Mouse (Mus musculus): Measurements from ENCODE around the gene Tle6.

Gene Tle6

DNA sequence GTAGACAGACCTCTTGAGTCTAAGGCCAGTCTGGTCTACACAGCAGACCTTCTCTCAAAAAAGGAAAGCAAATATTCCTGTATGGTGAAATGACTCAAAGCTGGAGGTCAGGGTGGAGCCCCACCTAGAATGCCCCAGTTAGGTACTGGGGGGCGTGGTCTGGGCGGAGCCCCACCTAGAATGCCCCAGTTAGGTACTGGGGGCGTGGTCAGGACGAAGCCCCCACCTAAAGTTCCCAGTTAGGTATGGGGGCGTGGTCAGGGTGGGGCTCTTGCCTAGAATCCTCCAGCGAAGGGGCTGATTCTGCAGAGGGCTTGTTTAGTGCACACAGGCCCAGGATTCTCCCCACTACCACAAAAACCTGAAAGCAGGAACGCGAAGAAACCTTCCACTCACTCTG is 22.6 kb upstream of the Tle6 start:
- DNase-seq (ENCODE audit: low spot score), result no peak

DNA sequence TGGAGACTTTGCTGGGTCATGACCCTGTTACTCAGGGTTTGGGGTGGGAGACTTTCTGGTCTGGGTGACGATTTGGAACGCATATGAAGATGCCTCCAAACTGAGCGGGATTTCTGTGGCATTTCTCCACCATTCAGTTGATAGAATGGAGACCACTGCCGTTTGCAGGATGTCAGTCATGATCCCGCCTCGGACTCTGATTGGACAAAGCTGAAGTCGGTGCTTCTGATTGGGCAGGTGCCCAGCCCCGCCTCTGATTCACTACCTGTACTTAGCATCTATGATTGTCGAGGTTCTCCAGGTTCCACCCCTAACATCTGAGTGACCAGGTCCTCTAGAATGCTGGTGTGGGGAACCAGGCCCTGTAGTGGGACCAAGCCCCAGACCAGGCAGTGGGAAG is 19.9 kb upstream of the Tle6 start:
- no peak for DNase-seq (ENCODE audit: low spot score)

DNA sequence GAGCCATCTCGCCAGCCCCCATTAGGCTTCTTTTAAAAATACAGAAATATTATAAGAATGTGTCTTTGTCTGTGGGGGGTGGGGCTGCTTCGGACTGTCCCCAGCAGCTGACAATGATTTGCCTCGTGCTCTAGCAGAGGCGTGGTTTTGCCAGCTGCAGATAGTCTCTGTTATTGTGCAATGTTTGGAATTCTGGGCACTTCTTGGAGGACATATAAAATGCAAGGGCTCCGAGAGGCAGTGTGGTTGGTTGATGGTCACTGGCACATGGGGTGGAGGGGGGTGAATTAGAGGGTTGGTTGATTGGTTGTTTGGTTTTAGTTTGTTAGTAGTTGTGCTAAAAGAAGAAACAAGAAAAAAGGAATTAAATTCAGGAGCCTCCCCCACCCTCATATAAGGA is 19.1 kb upstream of the Tle6 start:
- DNase-seq (ENCODE audit: low spot score), result no peak

DNA sequence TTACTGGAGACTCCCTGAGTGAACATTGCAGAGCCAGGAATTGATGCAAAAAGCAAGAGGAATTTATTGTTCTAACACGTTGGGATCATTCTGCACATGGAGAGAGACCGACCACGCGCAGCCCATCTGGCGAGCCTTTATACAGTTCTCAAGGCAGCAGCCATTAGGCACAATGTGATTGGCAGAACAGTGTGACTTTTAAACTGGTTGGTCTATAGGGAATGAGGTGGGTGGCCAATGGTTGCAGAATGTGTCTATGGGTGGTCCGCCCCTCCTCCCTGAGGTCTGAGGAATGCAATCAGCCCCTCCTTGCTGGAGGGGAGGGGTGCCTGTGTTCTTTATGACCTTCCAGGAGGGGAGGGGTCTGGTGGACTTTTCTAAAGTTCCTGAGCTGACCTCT is 14.6 kb upstream of the Tle6 start:
- no peak for DNase-seq (ENCODE audit: low spot score)

DNA sequence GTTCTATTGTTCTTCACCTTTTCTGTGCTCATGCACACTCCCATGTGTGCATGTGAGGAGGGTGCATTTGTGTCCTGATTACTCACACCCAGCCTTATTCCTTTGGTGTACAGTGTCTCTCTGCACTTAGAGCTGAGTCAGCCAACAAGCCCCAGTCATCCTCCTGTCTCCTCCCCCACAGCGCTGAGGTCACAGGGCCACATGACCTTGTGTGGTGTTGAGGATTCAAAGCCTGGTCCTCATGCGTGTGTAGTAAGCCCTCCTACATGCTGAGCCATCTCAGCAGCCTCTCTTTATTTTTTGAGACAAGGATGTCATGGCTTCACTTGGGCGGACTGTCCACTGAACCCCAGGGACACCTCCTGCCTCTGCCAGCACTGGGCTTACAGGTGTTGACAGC is 11.9 kb upstream of the Tle6 start:
- DNase-seq (ENCODE audit: low spot score), result no peak

DNA sequence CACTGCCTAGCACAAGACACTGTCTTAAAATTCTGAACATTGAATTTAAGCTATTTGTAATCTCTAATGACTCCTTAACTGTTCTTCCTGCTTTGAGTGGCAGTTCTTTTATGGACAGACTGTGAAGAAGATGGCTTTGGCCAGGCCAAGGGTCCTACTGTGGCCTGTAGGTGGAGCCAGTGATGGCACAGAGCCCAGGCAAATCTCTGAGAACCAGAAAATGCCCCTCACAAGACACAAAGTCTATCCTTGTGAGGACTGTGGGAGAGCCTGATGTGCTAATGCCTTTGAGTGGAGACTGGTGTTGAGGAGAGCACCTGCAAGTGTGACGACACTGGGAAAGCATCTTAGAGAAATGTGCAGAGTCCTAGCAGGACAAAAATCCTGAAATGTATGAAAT is 7.4 kb upstream of the Tle6 start:
- DNase-seq (ENCODE audit: low spot score), result no peak

DNA sequence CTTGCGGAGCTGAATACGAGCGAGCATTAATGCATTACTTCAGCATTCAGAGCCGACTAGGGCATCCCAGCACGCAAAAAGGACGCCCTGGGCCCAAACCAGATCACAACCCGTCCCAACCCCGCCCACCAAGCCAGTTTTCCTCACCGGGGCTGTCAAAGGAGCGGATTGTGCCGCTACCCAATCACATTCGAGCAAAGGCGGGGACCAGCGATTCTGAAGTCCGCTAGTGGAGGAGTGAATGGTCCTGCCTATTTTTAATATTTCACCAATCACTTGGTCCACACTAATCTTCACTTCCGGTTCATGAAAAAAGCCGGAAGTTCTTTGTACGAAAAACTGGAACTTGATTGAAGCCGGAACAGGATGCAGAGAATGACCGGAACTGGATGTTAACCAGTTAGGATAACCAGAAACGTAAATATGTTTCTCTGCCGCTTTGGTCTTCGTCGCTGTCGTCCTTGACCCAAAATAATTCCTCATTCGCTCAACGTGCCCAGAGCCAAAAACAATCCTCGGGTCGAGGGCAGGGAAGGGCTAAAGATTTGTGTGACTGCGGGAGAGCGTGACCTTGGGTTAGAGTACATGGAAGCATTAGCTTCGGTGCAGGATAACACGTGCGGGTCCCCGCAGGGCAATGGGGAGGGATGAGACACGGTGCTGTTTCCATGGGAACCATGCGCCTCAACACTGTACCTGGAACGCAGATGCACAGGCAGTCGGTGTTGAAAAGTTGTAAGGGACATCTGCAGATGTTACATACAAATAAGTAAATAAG is 5.3 kb upstream of the Tle6 start, which contains the start of gene BC025920:
BC025920 (plus strand) TSS at position 297 of the 778 bp plus-strand sequence.
- peak; percentile 98 for DNase-seq (ENCODE audit: low spot score)

DNA sequence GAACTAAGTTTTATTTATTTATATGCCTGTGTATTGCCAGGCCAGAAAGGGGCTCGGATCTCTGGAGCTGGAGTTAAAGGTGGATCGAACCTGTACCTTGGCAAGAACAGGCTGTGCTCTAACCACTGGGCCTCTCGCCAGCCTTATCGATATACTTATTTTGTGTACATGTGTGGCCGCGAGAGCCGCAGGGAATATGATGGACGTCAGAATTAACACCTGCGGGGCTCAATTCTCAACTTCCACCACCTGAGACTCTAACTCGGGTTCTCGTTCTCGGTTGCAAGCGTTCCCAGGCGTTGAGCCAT is 4.7 kb upstream of the Tle6 start:
- DNase-seq (ENCODE audit: low spot score), result no peak

DNA sequence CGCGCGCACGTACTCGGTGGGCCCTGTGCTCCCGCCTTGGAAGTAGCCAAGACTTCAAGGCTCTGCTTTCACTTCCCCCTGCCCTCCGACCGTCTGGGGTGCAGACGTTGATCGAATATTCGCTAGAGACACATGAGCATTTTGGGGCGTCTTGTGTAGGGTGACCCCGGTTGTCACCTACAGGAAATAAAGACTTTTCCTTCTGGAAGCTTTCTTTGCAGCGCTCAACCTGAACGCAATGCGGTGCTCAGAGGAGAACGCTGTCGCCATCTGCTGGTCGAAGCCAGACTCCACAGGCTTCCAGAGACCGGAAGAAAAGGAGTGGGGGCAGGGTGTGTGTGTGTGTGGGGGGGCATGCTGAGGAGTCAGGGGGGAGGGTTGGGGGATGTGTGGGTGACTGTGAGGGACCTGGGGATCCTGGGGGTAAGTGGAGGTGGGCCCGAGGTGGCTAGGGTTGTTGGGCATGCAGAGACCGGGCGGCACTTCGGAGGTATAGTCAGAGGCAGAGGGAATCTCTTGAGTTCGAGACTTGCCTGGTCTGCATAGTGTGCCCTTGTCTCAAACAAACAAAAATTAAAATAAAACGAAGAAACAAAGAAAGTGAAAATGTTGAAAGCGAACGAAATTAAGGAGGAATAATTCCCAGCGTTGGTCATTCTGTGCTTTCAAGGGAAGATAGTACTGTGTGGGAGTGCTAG is 4.2 kb upstream of the Tle6 start:
- DNase-seq (ENCODE audit: low spot score), result peak; percentile 90

DNA sequence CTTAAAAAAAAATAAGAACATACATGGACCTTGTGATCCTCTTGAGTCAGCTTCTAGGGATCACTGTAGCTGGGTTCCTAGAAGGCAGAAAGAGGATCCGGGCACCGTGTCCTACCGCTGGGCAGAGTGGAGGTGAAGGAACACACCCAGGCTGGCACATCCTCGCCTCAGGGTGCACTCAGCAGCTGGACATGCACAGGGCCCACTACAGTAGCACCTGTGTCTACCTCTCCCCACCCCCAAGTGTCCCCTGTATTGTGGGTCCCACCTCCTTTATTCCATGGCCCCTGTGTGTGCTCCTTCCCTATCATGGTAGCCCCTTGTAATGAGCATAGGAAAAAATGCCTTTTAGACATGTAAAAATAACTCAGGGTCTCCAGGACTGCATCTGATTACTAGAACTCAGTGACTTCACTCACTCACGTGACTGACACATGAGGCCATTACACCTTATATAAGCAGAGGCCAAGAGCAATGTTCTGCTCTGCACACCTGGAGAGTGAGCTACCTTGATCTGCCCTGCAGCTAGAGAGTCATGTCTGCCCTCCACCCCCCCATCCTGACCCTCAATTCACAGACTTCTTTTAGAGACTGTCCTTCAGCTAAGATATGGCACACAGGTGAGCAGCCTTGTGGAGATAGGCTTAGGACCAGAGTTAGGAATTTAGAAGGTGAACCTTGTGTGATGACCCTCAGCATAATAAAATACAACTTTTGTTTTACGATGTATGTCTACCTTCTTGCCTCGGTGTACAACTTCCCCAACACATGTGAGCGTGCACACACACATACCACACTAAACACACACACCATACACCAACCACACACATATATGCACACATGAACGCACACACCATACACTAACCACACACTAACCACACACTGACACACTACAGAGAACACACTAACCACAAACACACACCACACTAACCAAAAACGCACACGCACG is 3.4 kb upstream of the Tle6 start:
- DNase-seq (ENCODE audit: low spot score), result no peak

DNA sequence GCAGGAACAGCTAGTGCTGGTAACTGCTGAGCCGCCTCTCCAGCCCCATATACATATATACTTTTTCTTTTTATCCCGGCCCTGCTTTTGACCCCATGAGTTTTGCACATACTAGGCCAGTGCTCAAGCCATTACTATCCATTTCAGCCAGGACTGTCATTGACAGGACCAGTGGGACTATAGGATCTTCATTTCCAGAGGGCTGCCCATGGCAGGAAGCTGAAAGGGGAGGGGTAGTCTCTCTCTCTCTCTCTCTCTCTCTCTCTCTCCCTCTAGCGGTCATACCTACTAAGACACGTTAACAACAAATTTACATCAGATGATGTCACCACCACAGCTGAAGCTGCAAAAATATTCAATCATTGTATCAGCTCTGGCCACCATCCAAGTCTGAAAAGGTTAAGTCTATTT is 1.9 kb upstream of the Tle6 start:
- peak; percentile 50 for DNase-seq (ENCODE audit: low spot score)

DNA sequence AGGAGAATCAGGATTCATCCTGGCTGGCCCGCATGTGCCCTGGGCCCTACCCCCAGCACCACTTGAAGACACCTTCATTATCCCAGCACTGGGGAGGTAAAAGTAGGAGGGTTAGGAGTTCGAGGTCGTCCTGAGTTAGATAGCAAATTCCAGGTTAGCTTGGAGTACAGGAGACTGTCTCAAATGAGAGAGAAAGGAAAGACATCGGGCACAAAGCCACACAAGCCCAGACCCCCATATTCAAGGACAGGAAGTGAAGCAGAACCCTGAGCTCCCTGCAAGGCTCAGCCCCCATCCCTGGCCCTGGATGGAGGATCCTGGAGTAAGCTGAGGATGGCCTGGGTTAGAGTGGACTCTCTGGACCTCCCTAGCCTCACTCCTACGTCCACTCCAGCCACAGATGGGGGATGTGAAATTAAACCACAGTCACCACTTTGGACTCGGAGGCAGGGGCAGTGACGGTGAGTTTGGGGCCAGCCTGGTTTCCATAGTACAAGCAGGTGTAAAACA is 578 bp upstream of the Tle6 start:
- DNase-seq (ENCODE audit: low spot score), result no peak

DNA sequence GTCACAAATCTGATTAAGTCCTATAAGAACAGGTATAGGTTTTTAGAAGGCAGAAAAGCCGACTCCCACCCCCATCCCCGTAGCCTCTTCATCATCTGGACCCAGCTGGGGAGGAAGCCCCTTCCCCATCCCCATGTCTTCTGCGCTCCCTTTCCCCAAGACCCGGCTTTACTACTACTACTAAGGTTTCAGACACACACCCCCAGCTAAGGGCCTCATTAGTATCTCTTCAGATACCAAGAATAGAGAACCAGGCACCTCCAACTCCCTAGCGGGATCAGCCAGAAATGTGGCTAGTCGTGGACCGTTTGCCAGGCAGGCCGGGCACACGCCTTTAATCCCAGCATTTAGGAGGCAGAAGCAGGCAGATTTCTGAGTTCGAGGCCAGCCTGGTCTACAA is 777 bp downstream of the Tle6 start:
- DNase-seq (ENCODE audit: low spot score), result no peak

DNA sequence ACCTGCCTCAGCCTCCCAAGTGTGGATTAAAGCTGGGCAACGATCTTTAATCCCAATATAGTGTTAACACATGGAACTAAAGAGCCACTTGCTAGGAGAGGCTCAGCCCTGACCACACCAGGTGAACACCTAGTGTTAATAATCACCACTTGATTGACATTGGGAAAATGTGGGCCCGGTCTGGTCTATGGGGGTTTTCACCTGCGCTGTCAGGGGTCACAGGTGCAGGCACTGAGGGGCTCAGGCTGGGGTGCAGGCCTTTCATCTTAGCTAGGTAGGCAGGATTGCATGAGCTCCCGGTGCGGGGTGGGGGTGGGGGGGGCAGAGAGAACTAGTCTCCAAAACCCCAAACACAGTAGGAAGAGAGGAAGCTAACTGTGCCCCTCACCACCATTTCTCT is 1.2 kb downstream of the Tle6 start:
- no peak for DNase-seq (ENCODE audit: low spot score)

DNA sequence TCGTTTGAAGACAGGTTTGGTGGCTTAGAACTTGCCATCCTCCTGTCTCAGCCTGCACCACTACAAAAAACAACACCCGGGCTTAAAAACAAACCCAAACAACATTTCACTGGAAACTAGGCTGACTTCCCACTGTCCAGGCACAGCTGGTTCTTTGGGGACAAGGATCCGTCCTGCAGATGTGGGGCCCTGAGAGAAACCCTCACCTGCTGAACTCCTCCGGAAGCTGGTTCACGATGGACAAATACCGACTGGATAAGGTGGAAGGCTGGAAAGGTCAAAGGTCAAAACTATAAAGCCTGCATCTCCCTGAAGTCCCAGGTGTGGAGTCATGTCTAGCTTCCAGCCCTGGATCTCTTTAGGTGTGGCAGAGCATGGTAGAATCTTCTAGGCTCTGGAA is 2.0 kb downstream of the Tle6 start:
- no peak for DNase-seq (ENCODE audit: low spot score)

DNA sequence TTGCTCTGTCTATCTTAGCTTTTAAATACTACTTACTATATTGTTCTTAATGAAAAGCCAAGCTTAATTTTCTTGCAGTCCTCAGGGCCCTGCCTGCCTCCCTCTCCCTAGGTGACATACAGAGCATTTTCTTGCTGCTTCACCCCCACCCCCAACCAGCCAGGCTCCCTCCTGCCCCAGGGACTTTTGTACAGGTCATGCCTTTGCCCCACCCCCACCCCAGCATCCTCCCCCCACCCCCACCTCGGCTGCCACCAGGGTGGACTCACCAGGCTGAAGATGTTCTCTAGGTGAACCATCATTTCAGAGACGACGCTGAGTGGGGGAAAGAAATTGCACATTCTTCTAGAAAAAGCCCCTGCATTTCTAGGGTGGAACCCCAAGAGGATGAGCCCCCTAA is 2.5 kb downstream of the Tle6 start:
- no peak for DNase-seq (ENCODE audit: low spot score)

DNA sequence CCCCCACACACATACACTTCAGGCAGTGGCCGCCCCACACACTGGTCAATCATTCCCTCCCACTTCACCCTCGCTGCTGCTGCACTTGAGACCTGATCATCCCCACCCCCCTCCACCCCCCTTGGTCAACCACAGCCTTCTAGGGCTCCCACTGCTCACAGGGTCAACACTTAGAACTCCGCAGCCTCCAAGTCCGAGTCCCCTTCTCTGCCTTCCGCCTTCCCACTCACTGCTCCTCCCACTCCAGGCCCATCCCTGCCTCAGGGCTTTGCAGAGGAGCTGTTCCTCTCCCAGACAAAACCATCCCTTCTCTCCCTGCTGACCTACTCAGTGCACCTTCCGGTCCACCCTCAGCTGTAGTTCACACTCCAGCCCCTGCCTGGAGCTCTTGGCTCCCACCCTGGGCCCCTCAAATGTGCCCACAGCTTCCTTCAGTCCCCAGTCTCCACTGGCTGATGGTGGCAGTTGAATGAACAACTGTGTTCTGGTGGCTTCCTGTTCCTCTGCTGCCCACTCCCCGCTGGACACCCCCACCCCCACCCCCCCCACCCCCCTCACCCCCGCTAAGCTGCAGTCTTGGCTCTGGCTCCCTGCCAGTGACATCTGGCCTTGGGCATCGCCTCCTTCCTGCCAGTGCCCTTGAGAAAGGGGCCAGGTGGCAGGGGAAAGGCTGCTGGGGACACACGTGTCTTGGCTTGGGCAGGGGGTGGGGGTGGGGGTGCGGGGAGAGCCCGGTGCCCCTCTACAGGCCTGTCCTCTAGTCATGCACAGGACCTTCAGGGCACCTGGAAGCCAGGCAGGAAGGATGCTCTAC is 3.5 kb downstream of the Tle6 start:
- DNase-seq (ENCODE audit: low spot score), result peak; percentile 64

DNA sequence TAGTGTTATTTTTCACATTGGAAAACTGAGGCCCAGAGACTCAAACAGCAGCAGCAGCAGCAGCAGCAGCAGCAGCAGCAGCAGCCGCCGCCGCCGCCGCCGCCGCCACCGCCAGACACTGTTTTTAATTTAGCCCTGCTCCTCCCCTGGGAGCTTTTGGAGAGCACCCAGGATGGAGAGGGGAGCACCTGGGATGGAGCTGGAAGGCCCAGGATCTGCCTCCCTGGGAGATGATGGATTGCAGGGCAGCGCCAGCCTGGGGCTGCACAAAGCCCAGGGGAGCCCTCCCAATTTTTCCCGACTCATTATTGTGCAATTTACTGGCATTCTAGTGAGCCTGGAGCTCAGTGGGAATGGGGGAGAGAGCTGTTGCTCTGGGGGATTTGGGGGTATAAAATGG is 4.3 kb downstream of the Tle6 start:
- peak; percentile 28 for DNase-seq (ENCODE audit: low spot score)

DNA sequence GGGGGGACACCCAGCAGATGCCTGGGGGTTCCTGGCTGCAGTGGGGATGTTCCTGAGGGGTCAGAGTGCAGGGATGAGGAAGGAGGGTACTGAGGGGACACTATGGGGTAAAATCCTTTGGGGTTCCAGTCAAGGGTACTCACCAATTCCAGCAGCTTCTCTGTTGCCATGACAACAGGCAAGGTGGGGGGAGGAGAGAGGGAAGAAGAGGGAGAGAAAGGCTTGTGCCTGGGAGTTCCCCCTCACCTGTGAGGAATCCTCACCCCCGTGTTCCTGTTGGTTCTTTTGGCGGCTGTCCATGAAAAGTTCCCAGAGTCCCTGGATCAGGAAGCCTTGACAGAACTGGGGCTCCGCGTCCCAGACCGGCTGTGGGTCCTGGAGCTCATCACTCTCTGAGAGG is 5.3 kb downstream of the Tle6 start:
- DNase-seq (ENCODE audit: low spot score), result no peak

DNA sequence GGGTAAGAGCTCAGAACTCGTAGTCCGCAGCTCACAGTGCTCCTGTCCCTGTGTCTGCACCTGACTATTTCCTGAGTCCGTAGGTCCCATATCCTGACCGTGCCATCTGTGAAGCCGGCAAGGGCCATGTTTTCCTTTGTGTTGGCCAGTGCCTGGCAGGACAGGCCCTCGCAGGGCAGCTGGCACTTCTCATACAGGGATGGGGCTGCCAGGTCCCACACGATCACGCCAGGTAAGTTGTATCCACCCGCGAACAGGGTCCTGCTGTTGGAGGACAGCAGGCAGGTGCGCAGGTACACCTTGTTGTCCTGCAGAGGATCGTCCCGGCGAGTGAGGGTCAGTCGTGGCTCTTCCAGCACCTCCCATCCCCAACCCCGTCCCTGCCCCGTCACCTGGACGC is 6.9 kb downstream of the Tle6 start:
- no peak for DNase-seq (ENCODE audit: low spot score)

DNA sequence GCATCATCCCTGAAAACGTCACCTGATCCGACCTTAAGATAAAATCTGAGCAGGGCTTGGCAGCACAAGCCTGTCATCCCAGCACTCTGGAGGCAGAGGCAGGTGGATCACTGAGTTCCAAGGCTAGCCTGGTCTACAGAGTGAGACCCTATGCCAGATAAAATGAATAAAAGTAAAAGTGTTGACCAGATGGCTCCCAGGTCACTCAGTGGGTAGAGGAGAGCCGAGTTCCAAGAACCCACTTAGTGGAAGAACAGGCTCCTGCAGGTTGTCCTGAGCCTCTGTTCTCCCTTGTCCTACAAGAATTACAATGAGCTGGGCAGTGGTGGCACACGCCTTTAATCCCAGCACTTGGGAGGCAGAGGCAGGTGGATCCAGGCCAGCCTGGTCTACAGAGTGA is 7.7 kb downstream of the Tle6 start:
- no peak for DNase-seq (ENCODE audit: low spot score)

DNA sequence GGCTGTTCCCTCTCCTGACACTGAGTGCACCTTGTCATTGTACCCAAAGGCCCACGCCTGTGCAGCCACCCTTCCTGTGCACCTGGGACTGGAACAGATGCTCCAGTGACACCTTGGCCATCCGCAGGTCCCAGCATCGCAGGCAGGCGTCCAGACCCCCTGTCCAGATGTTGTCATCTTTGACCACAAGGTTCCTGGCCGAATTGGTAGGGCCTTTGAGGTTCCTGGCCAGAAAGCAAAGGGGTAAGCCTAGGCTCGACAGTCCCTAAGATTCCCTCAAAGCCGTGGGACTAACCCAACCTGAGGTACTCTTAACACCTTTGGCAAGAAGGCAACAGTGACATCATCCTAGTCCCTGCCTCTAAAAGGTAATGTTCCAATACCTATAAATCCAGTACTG is 8.2 kb downstream of the Tle6 start:
- no peak for DNase-seq (ENCODE audit: low spot score)

Data from lung, postnatal 25 days (tissue).